Mouse (Mus musculus) cortical plate, adult 2 months (tissue): ENCODE measurements around the gene Slc51a.

Experiments
- CTCF ChIP-seq: fragments of 200-500 bp; IDR thresholded peaks from 2 replicates; pipeline ENCODE4 v1.5.1; 2011; ENCODE audit warnings: mild to moderate bottlenecking, control low read depth, low read length; ENCODE audit not compliant: insufficient read depth; ENCODE audit errors: extremely low read depth
- POLR2A ChIP-seq: fragments of 200-500 bp; IDR thresholded peaks from 2 replicates; pipeline ENCODE4 v1.6.1; 2011; ENCODE audit warnings: mild to moderate bottlenecking, low read length, control low read depth; ENCODE audit not compliant: insufficient read depth; ENCODE audit errors: extremely low read depth

DNA sequence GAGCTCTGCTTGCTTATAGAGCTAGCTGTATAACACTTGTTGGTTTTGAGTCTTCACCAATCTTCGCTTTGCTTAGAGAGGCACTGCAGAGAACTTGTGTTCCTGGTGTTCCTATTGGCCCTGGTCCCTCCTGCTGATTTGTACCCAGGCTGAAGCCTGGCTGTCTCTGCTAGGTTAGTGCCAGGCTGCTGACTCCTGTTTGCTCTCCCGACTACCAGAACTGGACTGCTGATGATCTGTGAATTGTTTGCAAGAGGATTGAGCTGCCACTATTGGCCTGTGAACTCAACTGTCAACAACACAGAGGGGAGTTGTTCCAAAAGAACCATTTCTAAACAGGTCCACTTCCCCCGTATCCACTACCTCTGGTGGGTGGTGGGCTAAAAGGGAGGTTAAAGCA, 46.2 kb downstream of the Slc51a start:
- no peak for TF ChIP-seq CTCF
- no peak for TF ChIP-seq POLR2A
